Mouse (Mus musculus): Measurements from ENCODE around the gene Ssr2.

DNA sequence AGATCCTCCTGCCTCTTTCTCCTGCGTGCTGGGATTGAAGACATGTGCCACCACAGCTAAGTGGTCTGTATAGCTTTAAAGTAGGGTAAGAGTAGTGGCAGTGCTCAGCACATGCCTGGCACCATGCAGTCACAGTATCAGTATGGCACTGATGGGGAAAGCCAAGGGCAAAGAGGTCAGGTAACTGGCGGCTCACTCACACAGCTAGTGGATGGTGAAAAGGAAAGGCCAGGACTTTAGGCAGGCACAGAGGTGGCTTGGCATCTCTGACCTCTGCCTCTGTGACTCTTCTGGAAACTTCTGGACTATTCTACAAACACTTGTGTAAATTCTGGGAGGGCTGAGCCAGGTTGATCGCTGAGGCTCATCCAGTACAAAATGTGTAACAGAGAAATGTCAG is 9.6 kb upstream of the Ssr2 start:
- TF ChIP-seq POLR2A (IDR thresholded peaks at IDR 0.05; ENCODE audit: borderline replicate concordance, control insufficient read depth, low read depth, low read length) (no peak), CTCF (IDR thresholded peaks at IDR 0.05; ENCODE audit: control insufficient read depth, insufficient read depth, low read length) (no peak)

Measured in bone marrow, adult 2 months (tissue).